Mouse (Mus musculus): ENCODE measurements around the gene Cerkl. TPM values are rescaled to one million over a fixed set of nuclear protein-coding genes. Genes with fewer than 3 reads are reported as not detected.

The Cerkl gene
- polyA plus RNA-seq, 1 experiment, result 13.1 TPM

DNA sequence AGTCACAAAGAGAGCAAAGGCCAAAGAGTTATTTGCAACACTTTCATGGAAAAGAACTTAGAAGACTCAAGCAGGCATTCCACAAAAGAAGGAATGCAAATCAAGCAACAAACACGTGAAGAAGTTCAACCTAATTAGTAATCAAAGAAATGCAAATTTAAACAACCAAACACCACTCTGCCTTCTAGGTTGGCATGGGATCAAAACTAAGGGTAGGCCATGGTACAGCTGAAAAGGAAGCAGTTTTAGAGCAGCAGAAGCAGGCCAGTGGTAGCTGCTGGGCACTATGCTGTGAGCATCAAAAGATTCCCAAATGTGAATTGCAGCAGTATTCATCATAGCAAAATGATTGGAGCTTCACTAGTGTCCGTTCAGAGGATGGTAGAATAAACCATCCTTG, 59.5 kb downstream of the Cerkl start:
- Histone ChIP-seq H3K27me3 (ENCODE audit: control insufficient read depth, insufficient read depth, low read length) (no peaks in the 10 kb centered on the region), H3K4me3 (replicated peaks; ENCODE audit: insufficient read depth, low read depth, low read length) (no peak overlapping the region), H3K4me1 (ENCODE audit: control insufficient read depth, insufficient read depth, low read length) (peaks cover 2% of the 10 kb centered on the region; the same call in 1 of the 2 replicates), H3K27ac (ENCODE audit: insufficient read depth, low read length) (no peak overlapping the region)
- no peak for DNase-seq
- 81% methylated on average over 2 of the region's 2 CpGs for WGBS
- TF ChIP-seq CTCF (IDR thresholded peaks at IDR 0.05; ENCODE audit: borderline replicate concordance, insufficient read depth, low read depth, low read length) (no peak), POLR2A (IDR thresholded peaks at IDR 0.05; ENCODE audit: borderline replicate concordance, insufficient read depth, low read length) (no peak)

DNA sequence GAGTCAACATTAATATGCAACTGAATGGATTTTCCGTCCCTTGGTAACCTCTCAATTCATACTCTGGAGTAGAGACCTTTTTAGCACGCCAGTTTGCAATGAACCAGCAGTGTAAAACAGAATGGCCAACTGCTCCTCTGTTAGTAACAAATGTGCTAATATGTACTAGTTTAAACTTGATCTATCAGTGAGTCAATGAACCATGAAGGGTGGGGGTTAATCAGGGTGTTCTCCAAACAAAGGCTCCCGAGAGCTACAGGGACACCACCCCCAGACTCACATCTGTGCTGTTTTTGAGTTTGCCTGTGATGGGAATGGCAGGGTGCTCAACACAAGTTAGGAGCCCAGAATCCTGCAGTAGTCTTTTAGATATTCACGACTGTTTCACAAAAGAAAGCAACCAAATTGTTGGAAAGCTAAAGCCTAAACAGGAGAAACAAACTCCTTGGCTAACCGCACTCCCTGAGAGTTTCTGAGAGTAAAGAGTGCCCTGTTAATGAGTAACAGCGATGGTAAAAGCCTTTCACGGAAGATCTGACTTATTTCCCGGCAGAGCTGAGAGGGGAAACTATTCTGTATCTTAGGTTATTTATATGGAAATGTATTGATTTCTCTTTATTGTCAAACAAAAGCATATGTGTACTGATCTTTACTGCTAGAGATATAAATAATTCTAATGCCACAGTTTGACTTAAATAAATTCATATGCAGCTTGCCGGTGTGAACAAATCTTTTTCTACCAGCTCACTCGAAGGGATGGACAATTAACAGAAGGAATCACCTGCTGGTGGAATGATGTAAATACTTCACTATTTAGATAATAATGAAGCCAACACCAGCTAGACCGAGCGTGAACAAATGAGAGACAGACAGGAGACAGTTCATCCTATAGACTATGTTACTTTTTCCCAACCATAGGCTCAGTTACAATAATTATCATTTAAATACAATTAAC, 77.2 kb downstream of the Cerkl start:
- WGBS, result 28% methylated on average over 12 of the region's 12 CpGs
- no peak for TF ChIP-seq CTCF (IDR thresholded peaks at IDR 0.05; ENCODE audit: borderline replicate concordance, insufficient read depth, low read depth, low read length)
- no peak for TF ChIP-seq POLR2A (IDR thresholded peaks at IDR 0.05; ENCODE audit: borderline replicate concordance, insufficient read depth, low read length)
- Histone ChIP-seq H3K4me1 (ENCODE audit: control insufficient read depth, insufficient read depth, low read length) (peaks cover 13% of the 10 kb centered on the region; the same call in 1 of the 2 replicates), H3K27me3 (ENCODE audit: control insufficient read depth, insufficient read depth, low read length) (no peaks in the 10 kb centered on the region), H3K27ac (ENCODE audit: insufficient read depth, low read length) (no peak overlapping the region), H3K4me3 (replicated peaks; ENCODE audit: insufficient read depth, low read depth, low read length) (no peak overlapping the region)
- peak in 1 of 2 experiments; percentile 52 for DNase-seq

DNA sequence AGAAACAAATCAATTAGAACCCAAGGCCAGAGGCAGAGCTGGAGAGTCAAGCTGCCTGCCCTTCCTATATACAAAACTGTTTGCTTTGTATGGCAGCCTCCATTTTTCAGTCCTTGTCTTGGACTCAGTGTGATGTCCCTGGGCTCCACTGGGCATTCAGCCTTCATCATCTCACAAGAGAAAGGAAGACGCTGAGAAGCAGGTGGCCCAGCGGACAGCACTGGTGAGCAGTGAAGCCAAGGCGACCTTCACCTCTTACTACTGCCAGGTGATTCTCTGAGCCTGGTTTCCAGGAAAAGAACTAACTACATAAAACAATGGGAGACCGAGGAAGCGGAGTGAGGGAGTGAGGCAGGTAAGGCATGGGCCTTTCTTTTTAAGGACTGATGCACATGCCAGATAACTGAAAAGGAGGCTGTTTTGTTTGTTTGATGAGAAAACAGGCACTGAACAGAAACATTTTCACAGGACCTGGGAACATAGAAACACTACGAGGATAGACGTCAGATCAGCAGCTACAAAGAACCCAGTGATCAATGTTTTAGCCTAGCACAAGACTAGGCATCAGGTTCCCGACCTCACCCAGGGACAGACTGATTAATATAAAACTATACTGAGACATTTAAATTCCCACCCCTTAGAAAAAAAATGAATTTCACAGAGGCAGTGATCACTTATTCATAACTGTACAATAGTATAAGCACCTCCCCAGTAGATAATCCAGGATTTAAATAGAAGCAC, 78.1 kb downstream of the Cerkl start:
- no peaks in the 10 kb centered on the region for H3K27me3 ChIP-seq (ENCODE audit: control insufficient read depth, insufficient read depth, low read length)
- H3K4me1 ChIP-seq (ENCODE audit: control insufficient read depth, insufficient read depth, low read length), result peaks cover 13% of the 10 kb centered on the region; the same call in 1 of the 2 replicates
- WGBS, result 33% methylated on average over 8 of the region's 8 CpGs
- no peak overlapping the region for H3K4me3 ChIP-seq (replicated peaks; ENCODE audit: insufficient read depth, low read depth, low read length)
- no peak for TF ChIP-seq POLR2A (IDR thresholded peaks at IDR 0.05; ENCODE audit: borderline replicate concordance, insufficient read depth, low read length)
- no peak for TF ChIP-seq CTCF (IDR thresholded peaks at IDR 0.05; ENCODE audit: borderline replicate concordance, insufficient read depth, low read depth, low read length)
- peak; percentile 66 to 73 for DNase-seq
- peak overlapping the region; percentile 90 for H3K27ac ChIP-seq (ENCODE audit: insufficient read depth, low read length)

DNA sequence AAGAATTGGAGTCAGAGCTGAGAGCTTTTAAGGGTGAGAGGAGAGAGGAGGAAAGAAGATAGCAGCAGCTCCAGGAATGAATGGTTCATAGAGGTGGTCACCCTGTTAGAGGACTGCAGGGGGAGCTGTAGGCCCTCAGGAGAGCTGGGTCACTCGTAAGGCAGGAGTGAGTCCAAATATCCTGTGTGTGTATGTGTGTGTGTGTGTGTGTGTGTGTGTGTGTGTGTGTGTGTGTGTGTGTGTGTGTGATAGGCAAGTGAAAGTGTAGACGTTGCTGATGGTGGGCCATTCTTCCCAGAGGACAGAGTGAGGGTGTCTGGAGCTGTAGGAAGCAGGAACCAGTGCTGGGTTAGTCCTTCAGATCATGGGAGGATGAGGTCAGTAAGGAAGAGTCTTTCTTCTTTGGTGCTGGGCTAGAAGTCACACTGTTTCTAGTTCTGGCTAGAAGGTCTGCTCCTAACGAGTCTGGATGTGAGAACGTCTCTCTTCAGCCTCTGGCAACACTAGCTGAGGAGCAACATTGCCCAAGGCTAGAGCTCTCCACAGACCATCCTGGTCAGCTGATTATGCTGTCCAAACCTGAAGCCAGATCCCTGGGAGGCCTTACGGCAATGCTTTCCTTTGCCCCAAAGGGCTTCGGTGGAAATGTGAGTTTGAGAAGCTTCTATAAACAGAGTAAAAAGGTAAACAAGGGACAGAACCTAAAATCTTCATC, 83.9 kb downstream of the Cerkl start:
- H3K27me3 ChIP-seq (ENCODE audit: control insufficient read depth, insufficient read depth, low read length), result no peaks in the 10 kb centered on the region
- peak overlapping the region; percentile 92 for H3K27ac ChIP-seq (ENCODE audit: insufficient read depth, low read length)
- 10% methylated on average over 6 of the region's 6 CpGs for WGBS
- peaks cover 5% of the 10 kb centered on the region for H3K4me1 ChIP-seq (ENCODE audit: control insufficient read depth, insufficient read depth, low read length)
- DNase-seq, result peak; percentile 83 to 84
- TF ChIP-seq POLR2A (IDR thresholded peaks at IDR 0.05; ENCODE audit: borderline replicate concordance, insufficient read depth, low read length) (no peak), CTCF (IDR thresholded peaks at IDR 0.05; ENCODE audit: borderline replicate concordance, insufficient read depth, low read depth, low read length) (peak; percentile 93)
- H3K4me3 ChIP-seq (replicated peaks; ENCODE audit: insufficient read depth, low read depth, low read length), result peak overlapping the region; percentile 27

DNA sequence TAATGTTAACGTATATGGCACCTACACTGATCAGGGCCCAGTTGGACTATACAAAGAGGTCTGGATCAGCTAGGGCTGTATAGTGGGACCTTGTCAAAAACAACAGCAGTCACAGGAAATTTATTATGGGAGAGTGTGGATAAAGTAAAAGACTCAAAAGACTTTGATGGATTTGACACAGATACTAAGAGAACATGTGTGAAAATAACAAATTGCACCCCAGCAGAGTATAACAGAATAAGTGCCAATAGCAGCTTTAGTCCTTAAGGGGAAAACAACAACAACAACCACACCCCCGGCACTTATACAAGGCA, 84.5 kb downstream of the Cerkl start:
- DNase-seq, result no peak
- H3K4me1 ChIP-seq (ENCODE audit: control insufficient read depth, insufficient read depth, low read length), result peaks cover 7% of the 10 kb centered on the region
- TF ChIP-seq CTCF (IDR thresholded peaks at IDR 0.05; ENCODE audit: borderline replicate concordance, insufficient read depth, low read depth, low read length) (no peak), POLR2A (IDR thresholded peaks at IDR 0.05; ENCODE audit: borderline replicate concordance, insufficient read depth, low read length) (no peak)
- WGBS, result 63% methylated on average over 2 of the region's 2 CpGs
- H3K27ac ChIP-seq (ENCODE audit: insufficient read depth, low read length), result no peak overlapping the region
- no peak overlapping the region for H3K4me3 ChIP-seq (replicated peaks; ENCODE audit: insufficient read depth, low read depth, low read length)
- H3K27me3 ChIP-seq (ENCODE audit: control insufficient read depth, insufficient read depth, low read length), result no peaks in the 10 kb centered on the region

DNA sequence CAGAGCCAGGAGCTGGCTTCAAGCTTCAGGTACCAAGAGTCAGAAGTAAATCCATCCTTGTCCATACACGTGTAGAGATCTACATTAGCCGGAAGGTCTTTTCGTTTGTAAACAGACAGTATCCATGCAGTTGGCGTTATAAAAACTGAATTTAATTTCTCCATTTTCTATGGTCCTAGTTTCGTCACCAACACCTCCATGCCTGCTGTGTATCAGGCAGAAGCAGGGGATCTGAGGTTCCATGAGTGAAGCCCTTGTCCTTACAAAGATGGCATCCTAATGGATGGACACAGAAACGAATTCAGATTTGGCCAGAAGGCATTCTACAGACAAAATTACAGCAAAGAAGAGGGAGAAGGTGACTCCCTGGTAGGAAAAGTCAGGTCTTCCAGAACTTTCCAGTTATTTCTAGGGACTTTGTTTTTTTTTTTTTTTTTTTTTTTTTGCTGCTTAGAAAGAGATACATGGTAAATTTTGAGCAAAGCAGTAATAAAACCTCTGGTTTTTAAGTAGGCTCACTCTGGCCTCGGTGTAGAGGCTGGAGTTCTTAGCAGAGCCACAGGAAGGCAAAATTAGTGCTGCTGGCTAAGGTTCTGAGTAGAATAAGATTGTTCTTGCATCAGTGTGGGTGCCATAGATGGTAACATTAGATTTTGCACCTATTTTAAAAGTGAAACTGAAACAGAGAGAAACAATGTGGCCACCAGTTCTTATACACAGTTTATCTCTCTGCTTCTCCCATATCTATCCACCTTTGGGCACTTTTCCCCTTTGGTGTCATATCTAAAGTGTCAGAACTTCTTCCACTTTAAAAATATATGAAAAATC, 85.0 kb downstream of the Cerkl start:
- WGBS, result 92% methylated on average over 7 of the region's 7 CpGs

More for the DNA sequence above, 85.0 kb downstream of the Cerkl start:
- Histone ChIP-seq H3K27ac (ENCODE audit: insufficient read depth, low read length) (no peak overlapping the region), H3K27me3 (ENCODE audit: control insufficient read depth, insufficient read depth, low read length) (no peaks in the 10 kb centered on the region), H3K4me1 (ENCODE audit: control insufficient read depth, insufficient read depth, low read length) (peaks cover 7% of the 10 kb centered on the region), H3K4me3 (replicated peaks; ENCODE audit: insufficient read depth, low read depth, low read length) (no peak overlapping the region)
- TF ChIP-seq CTCF (IDR thresholded peaks at IDR 0.05; ENCODE audit: borderline replicate concordance, insufficient read depth, low read depth, low read length), result no peak
- DNase-seq, result no peak

All from cerebellum, adult 2 months (tissue).